Mouse (Mus musculus): ENCODE data around the gene Pde1b. TPM values are rescaled to one million over a fixed set of nuclear protein-coding genes. Genes with fewer than 3 reads are reported as not detected.

The Pde1b gene
- total and polyA plus RNA-seq, 2 experiments from 2014 or later = 67.6 to 127 TPM

DNA sequence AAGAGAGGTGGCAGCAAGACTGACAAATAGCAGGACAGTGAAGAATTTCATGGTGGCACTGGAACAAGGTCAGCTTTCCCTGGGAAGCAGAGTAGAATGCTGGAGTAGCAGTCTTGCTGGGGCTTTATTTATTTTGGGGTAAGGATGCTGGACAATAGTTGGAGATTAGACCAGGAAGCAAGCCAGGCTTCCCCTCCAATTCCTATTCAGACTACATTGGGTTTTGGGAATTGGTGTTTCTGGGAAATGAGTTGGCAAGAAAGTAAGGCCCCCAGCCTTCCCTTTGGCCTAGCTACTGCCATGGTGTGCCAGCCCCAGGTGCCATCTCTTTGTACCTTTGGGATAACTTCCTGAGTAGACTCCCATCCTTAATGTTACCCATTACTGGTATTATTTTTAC is 62.1 kb downstream of the Pde1b start, which contains the start of gene Glycam1:
Gene Glycam1 (minus strand): TSS at position 101 of the 400 bp plus-strand sequence.
- H3K27ac ChIP-seq = no peak within 1 kb of the TSS
- no peaks in the 10 kb centered on the region for H3K27me3 ChIP-seq (ENCODE audit: insufficient read depth, low read length)
- no peaks in the 10 kb centered on the region for H3K9me3 ChIP-seq (ENCODE audit: low read length)
- H3K36me3 ChIP-seq (ENCODE audit: insufficient read depth, low read length) = no peaks in the 10 kb centered on the region
- ATAC-seq (no peak), DNase-seq (ENCODE audit: low spot score) (no peak)
- no peak within 1 kb of the TSS for H3K4me3 ChIP-seq (ENCODE audit: low read length)
- no peak within 1 kb of the TSS for H3K9ac ChIP-seq (replicated peaks; ENCODE audit: low read length)
- TF ChIP-seq CTCF (IDR thresholded peaks at IDR 0.05; ENCODE audit: low read depth) = no peak
- no peak within 1 kb of the TSS for H3K4me2 ChIP-seq (ENCODE audit: low read depth, low read length)
- no peaks in the 10 kb centered on the region for H3K4me1 ChIP-seq (ENCODE audit: insufficient read depth, low read length)

Other genes with a start within 250 kb of the Pde1b start
- 0.63 TPM in 1 of 2 replicates, not detected in the other for gene Nfe2, start 244.6 kb upstream of the Pde1b start, total RNA-seq (2014; rRNA removed)
- gene Nfe2, start 244.6 kb upstream of the Pde1b start, polyA plus RNA-seq (2015; fragmentation: Nextera tagmentation; extraction: Ambion mirVana) = 0.20 and 0.33 TPM in 2 replicates
- 149 and 155 TPM in 2 replicates for gene Copz1, start 230.3 kb upstream of the Pde1b start, total RNA-seq (2014; rRNA removed)
- 181 TPM in 2 replicates for gene Copz1, start 230.3 kb upstream of the Pde1b start, polyA plus RNA-seq (2015; fragmentation: Nextera tagmentation; extraction: Ambion mirVana)
- gene Gpr84, start 192.4 kb upstream of the Pde1b start, total RNA-seq (2014; rRNA removed) = 0.58 and 0.86 TPM in 2 replicates
- 0.30 and 0.37 TPM in 2 replicates for gene Gpr84, start 192.4 kb upstream of the Pde1b start, polyA plus RNA-seq (2015; fragmentation: Nextera tagmentation; extraction: Ambion mirVana)
- gene Zfp385a, start 162.9 kb upstream of the Pde1b start, total RNA-seq (2014; rRNA removed) = 20.6 and 25.8 TPM in 2 replicates
- gene Zfp385a, start 162.9 kb upstream of the Pde1b start, polyA plus RNA-seq (2015; fragmentation: Nextera tagmentation; extraction: Ambion mirVana) = 19.8 and 23.1 TPM in 2 replicates
- gene Itga5, start 136.3 kb upstream of the Pde1b start, total RNA-seq (2014; rRNA removed) = 8.2 and 8.3 TPM in 2 replicates
- gene Itga5, start 136.3 kb upstream of the Pde1b start, polyA plus RNA-seq (2015; fragmentation: Nextera tagmentation; extraction: Ambion mirVana) = 4.9 and 5.0 TPM in 2 replicates
- gene Gtsf1, start 72.6 kb upstream of the Pde1b start, total RNA-seq (2014; rRNA removed) = not detected in 2 replicates
- gene Gtsf1, start 72.6 kb upstream of the Pde1b start, polyA plus RNA-seq (2015; fragmentation: Nextera tagmentation; extraction: Ambion mirVana) = 0.26 and 0.65 TPM in 2 replicates
- gene Gtsf2, start 54.6 kb upstream of the Pde1b start, total RNA-seq (2014; rRNA removed) = not detected in 2 replicates
- 2.1 and 2.3 TPM in 2 replicates for gene Gtsf2, start 54.6 kb upstream of the Pde1b start, polyA plus RNA-seq (2015; fragmentation: Nextera tagmentation; extraction: Ambion mirVana)
- 4.7 and 5.5 TPM in 2 replicates for gene Nckap1l, start 49.2 kb upstream of the Pde1b start, total RNA-seq (2014; rRNA removed)
- gene Nckap1l, start 49.2 kb upstream of the Pde1b start, polyA plus RNA-seq (2015; fragmentation: Nextera tagmentation; extraction: Ambion mirVana) = 2.5 TPM in 2 replicates
- gene Ppp1r1a, start 35.0 kb downstream of the Pde1b start, total RNA-seq (2014; rRNA removed) = 111 and 122 TPM in 2 replicates
- gene Ppp1r1a, start 35.0 kb downstream of the Pde1b start, polyA plus RNA-seq (2015; fragmentation: Nextera tagmentation; extraction: Ambion mirVana) = 196 and 197 TPM in 2 replicates
- not detected in 2 replicates for gene Glycam1, start 62.0 kb downstream of the Pde1b start, total RNA-seq (2014; rRNA removed)
- gene Glycam1, start 62.0 kb downstream of the Pde1b start, polyA plus RNA-seq (2015; fragmentation: Nextera tagmentation; extraction: Ambion mirVana) = not detected in 2 replicates